Mouse (Mus musculus): ENCODE measurements around the gene Sema4g.

GRCm38 (mm10) chr19:45045236-45045635 is 56.3 kb downstream of the Sema4g start:
- TF ChIP-seq CTCF (IDR thresholded peaks at IDR 0.05; ENCODE audit: control insufficient read depth, insufficient read depth, low read length) (no peak), POLR2A (IDR thresholded peaks at IDR 0.05; ENCODE audit: borderline replicate concordance, control insufficient read depth, low read depth, low read length) (no peak)
